Mouse (Mus musculus): ENCODE data around the gene Fndc3b. TPM values are rescaled to one million over a fixed set of nuclear protein-coding genes. Genes with fewer than 3 reads are reported as not detected.

Gene Fndc3b
- polyA plus RNA-seq, 1 experiment from 2014 or later = 13.3 TPM

DNA sequence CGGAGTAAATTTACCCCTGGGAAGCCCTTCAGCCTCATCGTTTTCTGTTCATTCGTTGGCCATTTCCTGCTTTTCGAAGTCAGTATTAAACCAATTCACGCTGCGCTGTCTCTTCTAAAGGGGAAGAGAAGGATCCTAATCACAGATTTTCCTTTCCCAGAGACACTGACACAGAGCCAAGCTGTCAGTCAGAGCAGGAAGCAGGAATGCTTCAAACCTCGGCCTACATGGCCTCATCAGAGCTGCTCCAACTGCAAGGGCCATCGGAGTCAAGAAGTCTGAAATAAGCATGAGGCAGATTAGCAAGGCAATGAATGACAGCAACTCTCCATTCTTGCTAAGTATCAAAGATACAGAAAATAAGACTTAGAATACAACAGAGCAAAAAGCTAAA is 85.5 kb downstream of the Fndc3b start:
- Histone ChIP-seq H3K27me3 (replicated peaks; ENCODE audit: control insufficient read depth, insufficient read depth, low read length) (no peaks in the 10 kb centered on the region), H3K4me3 (ENCODE audit: low read depth, low read length) (no peak overlapping the region), H3K36me3 (ENCODE audit: control insufficient read depth, insufficient read depth) (no peaks in the 10 kb centered on the region), H3K9me3 (ENCODE audit: control insufficient read depth) (no peaks in the 10 kb centered on the region), H3K9ac (ENCODE audit: low read depth, low read length) (no peak overlapping the region), H3K4me2 (replicated peaks; ENCODE audit: low read depth) (no peak overlapping the region), H3K27ac (ENCODE audit: low read depth, low read length) (no peak overlapping the region), H3K4me1 (replicated peaks; ENCODE audit: control insufficient read depth, insufficient read depth, low read length) (no peaks in the 10 kb centered on the region)
- no peak for ATAC-seq
- WGBS = 68% methylated on average over 8 of the region's 8 CpGs
- TF ChIP-seq CTCF (IDR thresholded peaks at IDR 0.05; ENCODE audit: low read depth) = no peak

DNA sequence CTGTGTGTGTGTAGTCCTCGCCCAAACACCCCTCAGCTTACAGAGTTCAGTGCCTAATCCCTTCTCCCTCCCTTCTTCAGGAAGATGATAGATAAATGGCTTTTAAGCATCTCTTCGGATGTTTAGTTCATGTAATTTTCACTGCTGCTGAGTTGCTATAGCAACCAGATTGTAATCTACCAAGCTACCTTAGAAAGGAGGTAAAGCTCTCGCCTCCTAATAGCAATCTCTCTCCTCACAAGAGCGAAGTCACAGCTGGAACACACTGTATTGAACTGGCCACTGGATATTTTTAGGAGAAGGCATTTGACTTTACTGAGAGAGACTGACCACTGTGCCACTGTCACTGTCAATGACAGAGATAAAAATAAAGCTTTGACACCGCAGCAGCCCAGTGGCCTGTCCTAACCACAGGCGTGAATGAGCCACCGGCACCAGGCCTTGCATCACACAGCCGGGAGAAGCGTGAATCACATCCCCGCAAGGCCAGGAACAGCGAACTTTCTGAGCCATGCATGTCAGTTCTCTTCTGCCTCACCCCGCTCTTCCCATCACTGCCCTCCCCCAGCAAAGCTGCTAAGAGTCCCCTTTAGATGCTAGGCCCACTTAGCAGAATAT is 86.0 kb downstream of the Fndc3b start:
- Histone ChIP-seq H3K27me3 (replicated peaks; ENCODE audit: control insufficient read depth, insufficient read depth, low read length) (no peaks in the 10 kb centered on the region), H3K4me3 (ENCODE audit: low read depth, low read length) (no peak overlapping the region), H3K4me2 (replicated peaks; ENCODE audit: low read depth) (no peak overlapping the region), H3K9me3 (ENCODE audit: control insufficient read depth) (no peaks in the 10 kb centered on the region), H3K9ac (ENCODE audit: low read depth, low read length) (no peak overlapping the region), H3K36me3 (ENCODE audit: control insufficient read depth, insufficient read depth) (no peaks in the 10 kb centered on the region), H3K27ac (ENCODE audit: low read depth, low read length) (no peak overlapping the region), H3K4me1 (replicated peaks; ENCODE audit: control insufficient read depth, insufficient read depth, low read length) (no peaks in the 10 kb centered on the region)
- WGBS = 83% methylated on average over 12 of the region's 12 CpGs
- no peak for ATAC-seq
- no peak for TF ChIP-seq CTCF (IDR thresholded peaks at IDR 0.05; ENCODE audit: low read depth)

DNA sequence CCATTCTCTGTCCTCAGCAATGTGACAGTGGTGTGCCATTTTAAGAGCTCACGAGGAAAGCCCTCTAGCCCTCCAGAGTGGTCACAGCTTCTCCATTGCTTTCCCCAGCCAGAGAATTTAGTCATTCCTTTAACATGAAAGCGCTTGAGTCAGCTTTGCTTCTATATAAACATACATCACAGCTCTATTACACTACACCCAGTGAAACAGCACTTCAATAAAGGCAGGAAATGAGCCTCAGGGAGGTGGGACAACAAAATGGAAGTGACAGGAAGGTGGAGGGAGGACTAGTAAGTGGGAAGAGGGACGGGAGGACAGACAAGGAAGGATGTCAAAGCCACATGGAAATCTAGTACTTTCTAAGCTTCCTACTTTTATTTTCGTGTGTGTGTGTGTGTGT is 88.7 kb downstream of the Fndc3b start:
- ATAC-seq = no peak
- Histone ChIP-seq H3K4me2 (replicated peaks; ENCODE audit: low read depth) (no peak overlapping the region), H3K27me3 (replicated peaks; ENCODE audit: control insufficient read depth, insufficient read depth, low read length) (no peaks in the 10 kb centered on the region), H3K4me3 (ENCODE audit: low read depth, low read length) (no peak overlapping the region), H3K36me3 (ENCODE audit: control insufficient read depth, insufficient read depth) (peaks cover 4% of the 10 kb centered on the region; the same call in 1 of the 2 replicates), H3K9me3 (ENCODE audit: control insufficient read depth) (no peaks in the 10 kb centered on the region), H3K27ac (ENCODE audit: low read depth, low read length) (no peak overlapping the region), H3K4me1 (replicated peaks; ENCODE audit: control insufficient read depth, insufficient read depth, low read length) (peaks cover 5% of the 10 kb centered on the region), H3K9ac (ENCODE audit: low read depth, low read length) (no peak overlapping the region)
- no peak for TF ChIP-seq CTCF (IDR thresholded peaks at IDR 0.05; ENCODE audit: low read depth)
- WGBS = 60% methylated on average over 4 of the region's 4 CpGs

DNA sequence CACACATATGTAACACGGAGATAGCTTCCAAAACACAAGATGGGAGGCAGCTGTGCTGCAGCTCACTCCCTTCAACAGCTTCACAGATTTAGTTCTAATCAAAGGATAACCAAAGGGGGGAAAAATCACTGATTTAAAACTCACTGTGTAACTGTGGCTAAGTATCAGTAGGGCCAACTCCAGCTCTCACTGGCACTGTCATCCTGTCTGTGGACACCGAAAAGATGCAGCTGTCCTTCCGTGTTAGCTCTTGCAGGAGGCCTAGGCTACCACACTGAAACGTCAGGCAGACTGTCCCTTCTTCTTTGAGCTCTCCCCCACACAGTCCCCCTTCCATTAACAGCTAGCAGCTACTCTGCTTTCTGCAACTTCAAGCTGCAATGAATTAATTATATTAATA is 89.9 kb downstream of the Fndc3b start:
- 72% methylated on average over 4 of the region's 4 CpGs for WGBS
- no peak for TF ChIP-seq CTCF (IDR thresholded peaks at IDR 0.05; ENCODE audit: low read depth)
- H3K9ac ChIP-seq (ENCODE audit: low read depth, low read length) = no peak overlapping the region
- H3K36me3 ChIP-seq (ENCODE audit: control insufficient read depth, insufficient read depth) = peaks cover 4% of the 10 kb centered on the region; the same call in 1 of the 2 replicates
- no peak overlapping the region for H3K4me3 ChIP-seq (ENCODE audit: low read depth, low read length)
- H3K27ac ChIP-seq (ENCODE audit: low read depth, low read length) = no peak overlapping the region
- no peak overlapping the region for H3K4me2 ChIP-seq (replicated peaks; ENCODE audit: low read depth)
- no peaks in the 10 kb centered on the region for H3K27me3 ChIP-seq (replicated peaks; ENCODE audit: control insufficient read depth, insufficient read depth, low read length)
- H3K4me1 ChIP-seq (replicated peaks; ENCODE audit: control insufficient read depth, insufficient read depth, low read length) = peaks cover 17% of the 10 kb centered on the region
- H3K9me3 ChIP-seq (ENCODE audit: control insufficient read depth) = no peaks in the 10 kb centered on the region
- ATAC-seq = no peak

DNA sequence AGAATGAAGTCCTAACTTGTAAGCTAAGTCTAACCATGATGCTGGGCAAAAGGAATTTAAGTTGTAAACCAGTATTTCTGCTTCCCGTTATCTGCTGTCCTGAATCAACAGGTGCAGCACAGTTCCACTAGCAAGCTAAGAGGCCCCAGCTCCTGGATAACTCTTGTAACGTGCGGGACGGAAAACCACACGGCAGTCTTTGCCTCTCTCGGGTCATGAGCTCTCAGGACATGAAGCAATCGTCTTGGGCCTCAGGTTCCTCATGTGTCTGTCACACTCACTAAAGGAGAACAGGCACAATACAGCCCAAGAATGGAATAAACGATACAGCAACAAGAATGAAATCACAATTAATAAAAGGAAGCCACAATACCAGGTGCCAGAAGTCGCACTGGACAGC is 93.4 kb downstream of the Fndc3b start:
- WGBS = 43% methylated on average over 9 of the region's 9 CpGs
- Histone ChIP-seq H3K9ac (ENCODE audit: low read depth, low read length) (no peak overlapping the region), H3K4me3 (ENCODE audit: low read depth, low read length) (no peak overlapping the region), H3K27ac (ENCODE audit: low read depth, low read length) (0 out of 2 replicates have a peak overlapping the region, but pooled peaks have one; percentile 4), H3K36me3 (ENCODE audit: control insufficient read depth, insufficient read depth) (peaks cover 4% of the 10 kb centered on the region; the same call in 1 of the 2 replicates), H3K27me3 (replicated peaks; ENCODE audit: control insufficient read depth, insufficient read depth, low read length) (no peaks in the 10 kb centered on the region), H3K9me3 (ENCODE audit: control insufficient read depth) (no peaks in the 10 kb centered on the region), H3K4me2 (replicated peaks; ENCODE audit: low read depth) (no peak overlapping the region), H3K4me1 (replicated peaks; ENCODE audit: control insufficient read depth, insufficient read depth, low read length) (peaks cover 17% of the 10 kb centered on the region)
- TF ChIP-seq CTCF (IDR thresholded peaks at IDR 0.05; ENCODE audit: low read depth) = no peak
- no peak for ATAC-seq

DNA sequence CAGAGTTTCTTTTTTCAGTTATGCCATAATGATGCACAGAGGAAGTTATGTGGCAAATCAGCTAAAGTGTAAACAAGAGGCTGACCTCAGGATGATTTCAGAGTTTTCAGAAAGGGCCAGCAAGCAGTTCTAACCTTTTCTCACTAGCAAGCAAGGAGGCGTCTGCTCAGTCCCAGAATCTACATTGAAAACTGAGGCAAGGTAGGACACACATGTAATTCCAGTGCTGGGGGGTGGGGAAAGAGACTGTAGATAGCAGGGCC is 93.9 kb downstream of the Fndc3b start:
- Histone ChIP-seq H3K4me2 (replicated peaks; ENCODE audit: low read depth) (no peak overlapping the region; the same call in 1 of the 2 replicates), H3K9ac (ENCODE audit: low read depth, low read length) (no peak overlapping the region), H3K27me3 (replicated peaks; ENCODE audit: control insufficient read depth, insufficient read depth, low read length) (no peaks in the 10 kb centered on the region), H3K9me3 (ENCODE audit: control insufficient read depth) (no peaks in the 10 kb centered on the region), H3K4me1 (replicated peaks; ENCODE audit: control insufficient read depth, insufficient read depth, low read length) (peaks cover 17% of the 10 kb centered on the region), H3K4me3 (ENCODE audit: low read depth, low read length) (no peak overlapping the region), H3K36me3 (ENCODE audit: control insufficient read depth, insufficient read depth) (peaks cover 4% of the 10 kb centered on the region; the same call in 1 of the 2 replicates), H3K27ac (ENCODE audit: low read depth, low read length) (0 out of 2 replicates have a peak overlapping the region, but pooled peaks have one; percentile 4)
- ATAC-seq = no peak
- WGBS = 67% methylated on average over 1 of the region's 1 CpGs
- no peak for TF ChIP-seq CTCF (IDR thresholded peaks at IDR 0.05; ENCODE audit: low read depth)
